Mouse (Mus musculus) heart, postnatal 0 days (tissue): ENCODE measurements around the gene S100a7a. TPM values are rescaled to one million over a fixed set of nuclear protein-coding genes. Genes with fewer than 3 reads are reported as not detected.

Experiments used
- ATAC-seq: fragments of 200-750 bp; cut with Nextera tagmentation; 2 replicates; pipeline ENCODE4 v1.8.0; 2017; ENCODE audit warnings: low read depth, moderate number of reproducible peaks, moderate library complexity; ENCODE audit not compliant: insufficient read depth
- DNase-seq: peaks from one replicate; pipeline ENCODE4 v3.0.0-alpha.2; 2016; ENCODE audit warnings: low spot score
- H3K27ac ChIP-seq: fragments of 300-500 bp; sonication (generic); 2 replicates; pipeline ENCODE4 v1.5.1; 2014; ENCODE audit warnings: low read depth, mild to moderate bottlenecking
- H3K27me3 ChIP-seq: fragments of 300-500 bp; sonication (generic); 2 replicates; pipeline ENCODE4 v1.6.1; 2014; ENCODE audit warnings: low read length, mixed read lengths; ENCODE audit not compliant: control insufficient read depth, insufficient read depth
- H3K36me3 ChIP-seq: fragments of 300-500 bp; sonication (generic); replicated peaks from 2 replicates; pipeline ENCODE4 v1.6.1; 2014; ENCODE audit warnings: low read length, mixed read lengths; ENCODE audit not compliant: control insufficient read depth, insufficient read depth
- H3K4me1 ChIP-seq: fragments of 300-500 bp; sonication (generic); 2 replicates; pipeline ENCODE4 v1.6.1; 2014; ENCODE audit warnings: antibody characterized with exemption; ENCODE audit not compliant: control insufficient read depth, insufficient read depth
- H3K4me2 ChIP-seq: fragments of 300-500 bp; sonication (generic); 2 replicates; pipeline ENCODE4 v1.6.1; 2014; ENCODE audit warnings: low read depth, mild to moderate bottlenecking, low read length, moderate library complexity
- H3K4me3 ChIP-seq: fragments of 300-500 bp; sonication (generic); 2 replicates; pipeline ENCODE4 v1.5.1; 2014; ENCODE audit warnings: low read depth, low read length
- H3K9ac ChIP-seq: fragments of 300-500 bp; sonication (generic); replicated peaks from 2 replicates; pipeline ENCODE4 v1.6.1; 2014; ENCODE audit warnings: low read depth, low read length, mixed read lengths
- H3K9me3 ChIP-seq: fragments of 300-500 bp; sonication (generic); replicated peaks from 2 replicates; pipeline ENCODE4 v1.6.1; 2016; ENCODE audit warnings: low read length; ENCODE audit not compliant: control insufficient read depth
- CTCF ChIP-seq: IDR thresholded peaks from 2 replicates; pipeline ENCODE4 v1.5.1; 2016; ENCODE audit warnings: antibody characterized with exemption, control low read depth, low read depth
- EP300 ChIP-seq: IDR thresholded peaks from 2 replicates; pipeline ENCODE4 v1.6.1; 2016; ENCODE audit warnings: antibody characterized with exemption, low read depth
- WGBS: fragments of 180-500 bp; shearing (Covaris S2); extraction: QIAGEN DNeasy Blood & Tissue Kit; methylation state at CpG from one replicate; pipeline ENCODE4 v1.1.7; 2014; 5-methylcytosine and 5-hydroxymethylcytosine counted together
- polyA plus RNA-seq: library from polyadenylated mRNA; unstranded; fragments of >200 nt; fragmentation: Nextera tagmentation; extraction: Ambion mirVana; gene quantifications from 2 replicates; pipeline ENCODE4 v1.2.1, GENCODE M21; 2015
- total RNA-seq: library from RNA; depleted of rRNA; stranded (reverse); fragments of >200 nt; gene quantifications from 2 replicates; pipeline ENCODE4 v1.2.3, GENCODE M21; 2014; ENCODE audit warnings: low replicate concordance

The S100a7a gene
- total and polyA plus RNA-seq, 2 experiments from 2014 or later: not detected

DNA sequence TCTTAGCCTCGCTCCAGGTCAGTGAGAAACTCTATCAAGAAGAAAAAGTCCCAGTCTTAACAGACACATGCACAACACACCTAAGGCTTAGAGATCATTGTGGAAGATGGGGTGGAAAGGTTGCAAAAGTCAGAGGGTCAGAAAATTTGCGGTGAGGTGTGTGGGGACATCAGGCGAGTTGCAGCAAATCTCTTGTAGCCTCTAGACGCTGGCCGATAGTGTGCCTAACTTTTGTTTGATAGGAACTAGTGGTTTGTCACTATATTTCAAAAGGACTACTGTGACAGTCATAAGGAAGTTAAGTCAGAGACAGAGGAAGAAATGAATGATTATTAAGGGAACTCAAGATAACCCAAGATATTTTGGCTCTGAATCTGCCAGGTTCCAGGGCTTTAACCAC is 26.5 kb upstream of the S100a7a start:
- no peaks in the 10 kb centered on the region for H3K9me3 ChIP-seq
- TF ChIP-seq CTCF (no peak), EP300 (no peak)
- no peaks in the 10 kb centered on the region for H3K27me3 ChIP-seq
- H3K4me2 ChIP-seq: no peak overlapping the region
- no peak overlapping the region for H3K4me3 ChIP-seq
- DNase-seq (no peak), ATAC-seq (no peak)
- WGBS: 84% methylated on average over 5 of the region's 5 CpGs
- 0 out of 2 replicates have a peak, but pooled peaks cover 10% of the 10 kb centered on the region for H3K4me1 ChIP-seq
- no peaks in the 10 kb centered on the region for H3K36me3 ChIP-seq
- H3K27ac ChIP-seq: no peak overlapping the region
- no peak overlapping the region for H3K9ac ChIP-seq

DNA sequence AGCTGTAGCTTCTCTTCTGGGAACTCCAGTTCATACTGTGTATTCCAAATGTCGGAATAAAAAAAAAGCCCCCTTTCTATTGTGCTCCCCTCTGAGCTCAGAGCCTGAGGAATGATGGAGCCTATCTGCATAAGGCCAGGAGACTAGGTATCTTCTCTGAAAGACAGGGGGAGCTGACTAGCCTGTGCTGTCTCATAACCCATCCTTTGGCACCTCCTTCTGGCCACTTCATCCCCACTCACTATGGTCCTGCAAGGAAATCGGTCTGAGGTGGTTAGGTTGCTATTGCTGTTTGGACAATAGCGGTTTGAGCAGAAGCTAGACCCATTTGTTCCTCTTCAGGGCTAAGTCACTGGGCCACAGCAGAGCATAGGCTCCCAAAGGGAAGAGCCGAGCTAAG is 26.0 kb upstream of the S100a7a start:
- DNase-seq: no peak
- no peak overlapping the region for H3K4me3 ChIP-seq
- H3K4me1 ChIP-seq: 0 out of 2 replicates have a peak, but pooled peaks cover 10% of the 10 kb centered on the region
- no peak overlapping the region for H3K9ac ChIP-seq
- H3K27me3 ChIP-seq: no peaks in the 10 kb centered on the region
- H3K27ac ChIP-seq: no peak overlapping the region
- no peaks in the 10 kb centered on the region for H3K9me3 ChIP-seq
- H3K36me3 ChIP-seq: no peaks in the 10 kb centered on the region
- WGBS: 55% methylated on average over 4 of the region's 4 CpGs
- peak; percentile 67; the same call in 1 of the 2 replicates for ATAC-seq
- TF ChIP-seq EP300 (no peak), CTCF (peak; percentile 58)
- no peak overlapping the region for H3K4me2 ChIP-seq

DNA sequence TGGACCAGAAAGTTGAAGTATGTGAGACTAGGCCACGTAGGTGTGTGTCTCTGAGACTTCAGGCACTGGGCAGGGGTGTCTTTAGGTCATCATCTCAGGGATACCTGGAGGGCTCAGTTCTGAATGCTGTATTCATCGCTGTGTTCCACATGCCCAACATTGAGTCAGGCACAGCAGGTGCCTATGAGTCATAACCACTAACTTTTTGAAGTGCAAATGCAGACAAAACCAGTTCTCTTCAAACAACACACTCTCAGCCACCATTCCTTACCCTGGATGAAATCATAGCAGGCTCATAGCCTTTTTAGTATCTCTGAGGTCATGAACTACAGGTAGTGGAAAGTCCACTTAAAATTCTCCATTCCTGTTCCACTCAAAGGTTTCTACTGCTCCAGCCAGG is 24.5 kb upstream of the S100a7a start:
- Histone ChIP-seq H3K36me3 (no peaks in the 10 kb centered on the region), H3K9me3 (no peaks in the 10 kb centered on the region), H3K27ac (no peak overlapping the region), H3K4me2 (no peak overlapping the region), H3K9ac (no peak overlapping the region), H3K4me3 (no peak overlapping the region), H3K4me1 (no peaks in the 10 kb centered on the region), H3K27me3 (no peaks in the 10 kb centered on the region)
- WGBS: 60% methylated on average over 2 of the region's 2 CpGs
- DNase-seq (no peak), ATAC-seq (no peak)
- TF ChIP-seq EP300 (no peak), CTCF (no peak)

DNA sequence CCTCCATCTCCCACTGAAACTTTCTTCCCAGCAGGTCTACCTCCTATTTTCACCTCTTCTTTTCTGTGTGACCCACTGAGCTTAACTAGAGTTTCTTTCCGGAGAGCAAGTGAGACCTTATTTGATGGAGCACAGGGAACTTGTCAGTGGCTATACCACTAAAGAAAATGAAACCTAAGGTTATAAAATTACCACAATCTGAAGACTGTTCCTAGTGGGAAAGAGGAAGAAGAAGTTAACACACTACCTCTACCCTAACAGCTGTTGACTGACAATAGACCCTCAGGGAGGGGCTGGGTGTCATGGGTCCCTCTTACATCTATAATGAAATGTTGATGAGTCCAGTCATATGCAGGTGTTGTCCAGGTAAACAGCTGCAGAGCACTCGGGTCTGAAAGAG is 21.8 kb upstream of the S100a7a start:
- DNase-seq: no peak
- no peaks in the 10 kb centered on the region for H3K9me3 ChIP-seq
- WGBS: 69% methylated on average over 2 of the region's 2 CpGs
- ATAC-seq: no peak
- no peak overlapping the region for H3K4me2 ChIP-seq
- H3K4me3 ChIP-seq: no peak overlapping the region
- TF ChIP-seq EP300 (no peak), CTCF (no peak)
- H3K4me1 ChIP-seq: no peaks in the 10 kb centered on the region
- no peaks in the 10 kb centered on the region for H3K36me3 ChIP-seq
- H3K27ac ChIP-seq: no peak overlapping the region
- no peaks in the 10 kb centered on the region for H3K27me3 ChIP-seq
- H3K9ac ChIP-seq: no peak overlapping the region

DNA sequence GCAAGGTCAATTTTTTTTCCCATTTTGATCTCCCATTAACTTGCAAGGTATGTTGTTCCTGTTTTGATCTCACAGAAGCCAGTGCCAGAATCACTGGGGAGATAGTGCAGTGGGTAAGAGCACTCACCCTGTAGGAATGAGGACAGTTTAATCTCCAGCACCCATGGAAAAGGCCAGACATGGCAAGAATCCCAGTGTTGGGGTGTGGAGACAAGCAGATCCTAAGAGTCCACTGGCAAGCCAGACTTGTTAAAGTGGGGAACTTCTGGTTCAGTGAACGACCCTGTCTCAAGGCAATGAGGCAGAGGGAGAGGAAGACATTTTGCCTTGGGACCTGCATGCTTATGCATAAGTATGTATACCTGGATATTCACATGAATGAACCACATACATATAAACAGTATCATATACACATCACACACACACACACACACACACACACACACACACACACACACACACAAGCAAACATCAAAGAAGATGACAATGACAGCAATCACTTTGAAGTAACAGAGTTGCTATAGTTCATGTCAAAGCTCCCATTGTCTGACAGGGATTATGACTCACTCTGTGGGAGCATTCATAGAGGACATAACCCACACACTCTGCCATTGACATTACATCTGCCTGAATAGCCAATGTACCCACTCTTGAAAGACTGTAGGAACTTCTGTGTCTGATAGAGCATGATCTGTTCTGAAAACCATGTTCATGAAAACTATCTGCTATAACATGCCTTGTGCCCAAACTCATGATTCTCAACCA is 15.1 kb upstream of the S100a7a start:
- ATAC-seq: no peak

More for the DNA sequence above, 15.1 kb upstream of the S100a7a start:
- WGBS: 42% methylated on average over 1 of the region's 1 CpGs
- Histone ChIP-seq H3K27ac (no peak overlapping the region), H3K4me2 (no peak overlapping the region), H3K36me3 (no peaks in the 10 kb centered on the region), H3K9me3 (no peaks in the 10 kb centered on the region), H3K4me3 (no peak overlapping the region), H3K27me3 (no peaks in the 10 kb centered on the region), H3K4me1 (no peaks in the 10 kb centered on the region), H3K9ac (no peak overlapping the region)
- TF ChIP-seq CTCF: no peak
- no peak for TF ChIP-seq EP300
- no peak for DNase-seq
